Mouse (Mus musculus) leukemia stem cell, adult 10-12 weeks (primary cell): ENCODE data around the gene Usp7. TPM values are rescaled to one million over a fixed set of nuclear protein-coding genes. Genes with fewer than 3 reads are reported as not detected.

ENCODE experiments used
- polyA plus RNA-seq: library from polyadenylated mRNA; stranded (reverse); fragments of >175 nt; gene quantifications from 2 replicates; pipeline ENCODE4 v1.2.3, GENCODE M21; 2012; ENCODE audit warnings: low replicate concordance

Gene Usp7
- polyA plus RNA-seq: 34.5 and 39.0 TPM in 2 replicates

DNA sequence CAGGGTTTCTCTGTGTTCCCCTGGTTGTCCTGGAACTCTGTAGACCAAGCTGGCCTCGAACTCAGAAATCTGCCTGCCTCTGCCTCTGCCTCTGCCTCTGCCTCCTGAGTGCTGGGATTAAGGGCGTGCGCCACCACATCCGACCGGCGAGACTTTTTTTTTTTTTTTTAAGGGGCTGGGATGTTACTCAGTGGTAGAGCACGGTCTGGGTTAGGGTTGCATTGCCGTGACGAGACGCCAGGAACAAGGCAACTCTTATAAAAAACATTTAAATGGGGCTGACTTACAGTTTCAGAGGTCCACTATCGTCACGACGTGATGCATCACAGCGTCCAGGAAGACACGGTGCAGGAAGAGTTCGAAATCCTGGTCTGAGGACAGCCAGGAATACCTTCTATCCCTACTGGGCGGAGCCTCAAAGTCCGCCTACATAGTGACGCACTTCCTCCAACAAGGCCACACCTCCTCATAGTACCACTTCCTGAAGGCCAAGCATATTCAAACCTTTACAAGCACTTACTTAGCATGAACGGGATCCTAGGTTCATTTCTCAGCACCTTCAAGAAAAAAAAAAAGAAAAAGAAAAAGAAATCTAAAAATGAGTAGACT lies at the start of gene Usp7:
Usp7 (minus strand) TSS at position 360 of the 609 bp plus-strand sequence.

DNA sequence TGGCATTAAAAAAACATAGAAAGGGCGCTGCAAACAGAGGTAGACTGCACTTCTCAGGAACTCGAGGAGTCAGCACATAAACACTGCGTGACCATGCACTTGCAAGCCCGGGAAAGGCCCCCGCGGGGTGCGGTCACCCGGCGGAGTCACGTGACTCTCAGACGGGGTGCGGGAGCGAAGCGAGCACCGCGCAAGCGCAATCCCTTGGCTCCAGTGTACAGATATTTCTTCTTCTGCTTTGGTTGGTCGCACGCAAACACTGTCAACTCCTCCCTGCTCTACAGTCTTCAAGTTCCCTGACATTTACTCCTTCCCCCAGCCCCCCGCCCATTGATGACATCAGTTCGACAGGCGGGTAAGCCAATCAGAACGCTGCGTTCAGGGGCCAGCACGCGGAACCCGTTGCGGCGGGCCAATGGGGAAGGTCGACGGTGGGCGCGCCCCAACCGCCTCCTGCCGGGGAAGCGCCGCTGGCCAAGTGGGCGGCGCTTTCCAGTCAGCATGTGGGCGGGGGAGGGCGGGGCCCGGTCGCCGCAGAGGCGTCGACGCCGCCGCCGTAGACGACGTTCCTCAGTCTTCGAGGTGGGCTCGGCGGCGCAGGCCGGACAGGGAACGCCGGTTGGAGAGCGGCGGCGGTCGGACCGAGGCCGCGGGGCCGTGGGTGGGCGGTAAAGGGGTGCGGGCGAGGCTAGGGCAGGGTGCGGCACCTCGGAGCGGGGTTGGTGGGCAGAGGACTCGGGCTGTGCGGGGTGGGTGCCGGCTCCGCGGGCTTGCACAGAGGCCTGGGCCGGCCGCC lies 37.7 kb upstream of the Usp7 start, which contains the start of gene 1810013L24Rik:
1810013L24Rik (plus strand) TSS at position 537 of the 796 bp plus-strand sequence.

GRCm38 (mm10) chr16:8680470-8680869 lies 111.6 kb downstream of the Usp7 start, which contains the start of gene Gm5767:
TSS of gene Gm5767 (plus strand) at chr16:8680770.

DNA sequence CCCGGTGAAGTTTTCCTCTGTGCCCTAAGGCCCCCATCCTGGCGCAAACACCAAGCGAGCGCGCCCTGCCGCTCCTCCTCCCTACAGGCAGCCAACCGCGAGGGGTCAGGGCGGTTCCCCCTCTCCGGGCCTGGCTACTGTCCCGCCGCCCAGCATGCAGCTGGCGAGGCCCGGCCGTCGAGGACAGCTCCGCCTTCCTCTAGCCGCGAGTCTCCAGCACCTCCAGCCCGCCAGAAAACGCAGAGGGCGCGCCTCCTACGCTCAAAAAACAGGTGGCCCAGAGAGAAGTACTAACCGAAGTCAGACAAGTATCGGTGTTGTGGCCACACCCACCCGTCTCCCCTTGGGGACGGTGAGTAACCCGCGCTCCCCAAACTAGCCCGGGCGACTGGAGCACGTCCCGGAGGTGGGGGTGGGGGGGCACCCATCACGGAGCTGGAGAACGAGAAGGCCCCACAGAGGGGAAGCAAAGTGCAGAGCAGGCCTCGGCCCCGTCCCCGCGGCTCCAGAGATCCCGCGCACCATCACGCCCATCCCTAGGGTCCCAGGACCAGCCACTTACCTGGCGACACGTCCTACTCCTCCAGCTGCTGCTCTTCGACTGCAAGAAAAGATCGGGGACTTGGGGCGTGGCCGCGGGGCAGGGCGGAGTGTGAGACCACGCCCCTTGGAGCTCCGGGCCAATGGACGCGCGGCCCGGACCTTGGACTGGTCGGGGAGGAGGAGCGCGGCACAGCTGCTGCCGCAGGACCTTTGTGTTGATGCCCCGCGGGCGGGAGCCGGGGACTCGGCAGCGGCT lies 120.4 kb downstream of the Usp7 start, which contains the start of gene Carhsp1:
Carhsp1 (minus strand) TSS at position 605 of the 799 bp plus-strand sequence.

Other genes with a start within 250 kb of the Usp7 start
- 12.4 and 40.8 TPM in 2 replicates for gene Pmm2, start 154.6 kb downstream of the Usp7 start, polyA plus RNA-seq
- gene Tmem186, start 154.6 kb downstream of the Usp7 start, polyA plus RNA-seq: 6.2 and 11.0 TPM in 2 replicates
- gene Carhsp1, start 120.2 kb downstream of the Usp7 start, polyA plus RNA-seq: 87.4 and 144 TPM in 2 replicates
- gene Gm5767, start 111.5 kb downstream of the Usp7 start, polyA plus RNA-seq: not detected in 2 replicates
- 10.4 and 18.2 TPM in 2 replicates for gene 1810013L24Rik, start 37.8 kb upstream of the Usp7 start, polyA plus RNA-seq